Mouse (Mus musculus) neural tube, embryonic 10.5 days (tissue): ENCODE measurements around the gene BC005624.

ENCODE experiments used
- DNase-seq: peaks from one replicate; pipeline ENCODE4 v3.0.0-alpha.2; 2017; ENCODE audit warnings: low spot score; ENCODE audit errors: extremely low spot score

Gene BC005624

GRCm38 (mm10) chr2:30929483-30930045 lies 52.4 kb downstream of the BC005624 start, which contains the start of gene Ptges:
TSS of gene Ptges (minus strand) at chr2:30929863.
- DNase-seq, result peak; percentile 64

DNA sequence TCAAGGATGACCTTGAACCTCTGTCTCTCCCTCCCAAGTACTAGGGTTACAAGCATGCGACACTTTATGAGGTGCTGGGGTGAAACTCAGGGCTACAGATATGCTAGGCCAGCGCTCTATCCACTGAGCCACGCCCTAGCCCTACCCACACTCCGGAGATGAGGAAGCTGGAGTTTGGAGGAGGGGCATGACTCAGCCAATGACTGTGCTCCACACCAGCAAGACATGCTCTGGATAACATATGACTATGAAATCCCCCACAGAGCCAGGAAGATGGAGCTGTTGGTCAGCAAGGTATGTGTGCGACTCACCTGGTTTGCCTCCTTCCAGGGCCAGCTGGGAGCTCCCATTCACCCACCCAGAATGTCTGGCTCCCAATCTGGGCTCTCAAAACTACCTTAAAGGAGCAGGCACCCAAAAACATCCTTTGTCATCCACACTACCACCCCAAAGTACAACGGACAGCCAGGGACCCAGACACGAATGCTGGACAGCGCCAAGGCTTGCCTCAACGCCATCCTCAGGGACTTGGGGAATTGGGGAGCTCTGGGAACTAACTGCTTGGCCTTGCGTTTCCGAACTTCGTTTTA lies 53.0 kb downstream of the BC005624 start:
- DNase-seq, result no peak

- peak; percentile 87 for DNase-seq
Observed at GRCm38 (mm10) chr2:30927844-30928628, 54.0 kb downstream of the BC005624 start.

GRCm38 (mm10) chr2:30927151-30927781 lies 54.7 kb downstream of the BC005624 start:
- DNase-seq, result no peak

GRCm38 (mm10) chr2:30926381-30926780 lies 55.6 kb downstream of the BC005624 start:
- DNase-seq, result no peak

DNA sequence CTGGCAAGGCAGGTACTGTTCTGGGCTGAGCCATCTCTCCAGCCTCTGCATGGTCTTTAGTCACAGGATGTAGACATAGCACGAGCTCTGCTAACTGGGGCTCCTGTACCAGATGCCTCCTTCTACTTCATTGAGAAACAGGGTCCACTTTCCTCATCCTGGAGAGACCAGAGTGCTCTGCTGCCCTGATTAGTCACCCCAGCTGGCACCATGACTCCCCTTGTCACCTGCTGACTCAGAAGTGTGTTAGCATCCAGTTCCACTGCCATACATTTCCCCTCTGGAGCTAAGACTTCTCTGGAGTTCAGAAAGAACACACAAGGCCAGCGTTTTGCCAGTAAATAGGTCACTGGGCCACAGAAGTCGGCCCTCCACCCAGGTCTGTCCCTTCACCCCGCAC lies 56.8 kb downstream of the BC005624 start:
- no peak for DNase-seq

GRCm38 (mm10) chr2:30923099-30923498 lies 58.9 kb downstream of the BC005624 start:
- DNase-seq, result no peak
